Mouse (Mus musculus): ENCODE results near the gene Adcy2.

GRCm38 (mm10) chr13:68684919-68685318 is 314.4 kb downstream of the Adcy2 start:
- TF ChIP-seq POLR2A (IDR thresholded peaks at IDR 0.05; ENCODE audit: low read depth, low read length) (no peak), USF1 (IDR thresholded peaks at IDR 0.05; ENCODE audit: low read depth, low read length) (no peak), CTCF (conservative IDR thresholded peaks at IDR 0.05 in 1 of 2, IDR thresholded peaks at IDR 0.05 in 1 of 2; ENCODE audit: low read depth in 2 of 2, low read length in 2 of 2) (no peak), TBP (conservative IDR thresholded peaks at IDR 0.05; ENCODE audit: low read depth, low read length) (no peak), MAZ (IDR thresholded peaks at IDR 0.05; ENCODE audit: low read depth, low read length) (no peak), SMC3 (IDR thresholded peaks at IDR 0.05; ENCODE audit: low read depth, low read length) (no peak), MAX (IDR thresholded peaks at IDR 0.05; ENCODE audit: low read length) (no peak), EP300 (IDR thresholded peaks at IDR 0.05; ENCODE audit: low read length) (no peak), NELFE (IDR thresholded peaks at IDR 0.05; ENCODE audit: low read depth, low read length) (no peak), CHD1 (IDR thresholded peaks at IDR 0.05; ENCODE audit: low read depth, low read length) (no peak), MXI1 (IDR thresholded peaks at IDR 0.05; ENCODE audit: low read depth, low read length) (no peak), MAFK (IDR thresholded peaks at IDR 0.05; ENCODE audit: insufficient replicate concordance, low read length) (no peak)
